Mouse (Mus musculus): Measurements from ENCODE around the gene Olfr1009. TPM values are rescaled to one million over a fixed set of nuclear protein-coding genes. Genes with fewer than 3 reads are reported as not detected.
"Not testable (repeated sequence)": the region's sequence is repeated elsewhere in the genome, so short reads cannot be mapped to it uniquely, and the experiment has no call there.

Gene Olfr1009
- polyA plus RNA-seq (2016; fragmentation: Nextera tagmentation; extraction: Ambion mirVana): not detected in 2 replicates

GRCm38 (mm10) chr2:85715119-85715518, at the start of gene Olfr1009:
Gene Olfr1009 (plus strand): TSS chr2:85715419.
- Histone ChIP-seq H3K27ac (no peak within 1 kb of the TSS), H3K4me3 (no peak within 1 kb of the TSS), H3K36me3 (no peaks in the 10 kb centered on the region), H3K4me1 (no peaks in the 10 kb centered on the region), H3K27me3 (ENCODE audit: low read depth, poor library complexity, severe bottlenecking) (no peaks in the 10 kb centered on the region), H3K9me3 (replicated peaks) (no peaks in the 10 kb centered on the region)
- DNase-seq (ENCODE audit: low spot score): no peak
- 95% methylated on average over 1 of the region's 1 CpGs for WGBS

- Histone ChIP-seq H3K9me3 (replicated peaks) (no peaks in the 10 kb centered on the region), H3K27me3 (ENCODE audit: low read depth, poor library complexity, severe bottlenecking) (no peaks in the 10 kb centered on the region), H3K4me3 (no peak within 1 kb of the TSS), H3K27ac (no peak within 1 kb of the TSS), H3K4me1 (no peaks in the 10 kb centered on the region), H3K36me3 (no peaks in the 10 kb centered on the region)
- DNase-seq (ENCODE audit: low spot score): no peak
Observed at GRCm38 (mm10) chr2:85678667-85679066, 36.6 kb upstream of the Olfr1009 start, which contains the start of gene Olfr1006. Gene Olfr1006 (minus strand): TSS chr2:85678767.

GRCm38 (mm10) chr2:85689131-85689530, 26.1 kb upstream of the Olfr1009 start, which contains the start of gene Olfr1008:
Gene Olfr1008 (plus strand): TSS chr2:85689431.
- Histone ChIP-seq H3K27ac (no peak within 1 kb of the TSS), H3K36me3 (no peaks in the 10 kb centered on the region), H3K9me3 (replicated peaks) (no peaks in the 10 kb centered on the region), H3K4me3 (no peak within 1 kb of the TSS), H3K27me3 (ENCODE audit: low read depth, poor library complexity, severe bottlenecking) (no peaks in the 10 kb centered on the region), H3K4me1 (no peaks in the 10 kb centered on the region)
- no peak for DNase-seq (ENCODE audit: low spot score)

- not testable (repeated sequence) for H3K36me3 ChIP-seq; H3K27me3 ChIP-seq (ENCODE audit: low read depth, poor library complexity, severe bottlenecking); H3K4me3 ChIP-seq; H3K27ac ChIP-seq; H3K9me3 ChIP-seq (replicated peaks); H3K4me1 ChIP-seq; DNase-seq (ENCODE audit: low spot score)
- WGBS: 51% methylated on average over 2 of the region's 2 CpGs
Observed at GRCm38 (mm10) chr2:85710680-85711079, 4.5 kb upstream of the Olfr1009 start.

GRCm38 (mm10) chr2:85711159-85711558, 4.1 kb upstream of the Olfr1009 start:
- Histone ChIP-seq H3K4me3 (no peak overlapping the region), H3K9me3 (replicated peaks) (no peaks in the 10 kb centered on the region), H3K4me1 (no peaks in the 10 kb centered on the region), H3K36me3 (no peaks in the 10 kb centered on the region), H3K27me3 (ENCODE audit: low read depth, poor library complexity, severe bottlenecking) (no peaks in the 10 kb centered on the region), H3K27ac (no peak overlapping the region)
- no peak for DNase-seq (ENCODE audit: low spot score)
- WGBS: 19% methylated on average over 1 of the region's 1 CpGs

GRCm38 (mm10) chr2:85725793-85726192, 10.6 kb downstream of the Olfr1009 start:
- 21% methylated on average over 3 of the region's 3 CpGs for WGBS
- Histone ChIP-seq H3K4me3 (no peak overlapping the region), H3K36me3 (no peaks in the 10 kb centered on the region), H3K9me3 (replicated peaks) (no peaks in the 10 kb centered on the region), H3K4me1 (no peaks in the 10 kb centered on the region), H3K27me3 (ENCODE audit: low read depth, poor library complexity, severe bottlenecking) (no peaks in the 10 kb centered on the region), H3K27ac (no peak overlapping the region)
- DNase-seq (ENCODE audit: low spot score): no peak

GRCm38 (mm10) chr2:85753822-85754221, 38.6 kb downstream of the Olfr1009 start:
- Histone ChIP-seq H3K9me3 (replicated peaks) (no peaks in the 10 kb centered on the region), H3K36me3 (no peaks in the 10 kb centered on the region), H3K4me3 (no peak overlapping the region), H3K27ac (no peak overlapping the region), H3K4me1 (no peaks in the 10 kb centered on the region), H3K27me3 (ENCODE audit: low read depth, poor library complexity, severe bottlenecking) (no peaks in the 10 kb centered on the region)
- DNase-seq (ENCODE audit: low spot score): no peak
- 89% methylated on average over 4 of the region's 4 CpGs for WGBS

- no peak within 1 kb of the TSS for H3K4me3 ChIP-seq
- no peak within 1 kb of the TSS for H3K27ac ChIP-seq
- 79% methylated on average over 1 of the region's 1 CpGs for WGBS
Observed at GRCm38 (mm10) chr2:85762666-85763065, 47.4 kb downstream of the Olfr1009 start, which contains the start of gene Olfr1012. Gene Olfr1012 (minus strand): TSS chr2:85762766.

GRCm38 (mm10) chr2:85766798-85767197, 51.6 kb downstream of the Olfr1009 start, which contains the start of gene Olfr1013:
Gene Olfr1013 (plus strand): TSS chr2:85767098.
- Histone ChIP-seq H3K27ac (no peak within 1 kb of the TSS), H3K4me1 (no peaks in the 10 kb centered on the region), H3K4me3 (no peak within 1 kb of the TSS), H3K36me3 (no peaks in the 10 kb centered on the region), H3K9me3 (replicated peaks) (no peaks in the 10 kb centered on the region), H3K27me3 (ENCODE audit: low read depth, poor library complexity, severe bottlenecking) (no peaks in the 10 kb centered on the region)
- DNase-seq (ENCODE audit: low spot score): no peak

More at GRCm38 (mm10) chr2:85762666-85763065, 47.4 kb downstream of the Olfr1009 start, which contains the start of gene Olfr1012:
- no peaks in the 10 kb centered on the region for H3K4me1 ChIP-seq
- H3K27me3 ChIP-seq (ENCODE audit: low read depth, poor library complexity, severe bottlenecking): no peaks in the 10 kb centered on the region
- no peak for DNase-seq (ENCODE audit: low spot score)
- H3K9me3 ChIP-seq (replicated peaks): no peaks in the 10 kb centered on the region
- no peaks in the 10 kb centered on the region for H3K36me3 ChIP-seq

- H3K27me3 ChIP-seq (ENCODE audit: low read depth, poor library complexity, severe bottlenecking): no peaks in the 10 kb centered on the region
- H3K27ac ChIP-seq: no peak within 1 kb of the TSS
- H3K9me3 ChIP-seq (replicated peaks): no peaks in the 10 kb centered on the region
- no peaks in the 10 kb centered on the region for H3K36me3 ChIP-seq
- H3K4me3 ChIP-seq: no peak within 1 kb of the TSS
- H3K4me1 ChIP-seq: no peaks in the 10 kb centered on the region
- DNase-seq (ENCODE audit: low spot score): no peak
Observed at GRCm38 (mm10) chr2:85772413-85772812, 57.2 kb downstream of the Olfr1009 start, which contains the start of gene Olfr1014. Gene Olfr1014 (plus strand): TSS chr2:85772713.

Other genes starting within 250 kb of the Olfr1009 start
- gene 4833423E24Rik, start 196.4 kb upstream of the Olfr1009 start, polyA plus RNA-seq (2016; fragmentation: Nextera tagmentation; extraction: Ambion mirVana): not detected in 2 replicates
- not detected in 2 replicates for gene Olfr996, start 136.2 kb upstream of the Olfr1009 start, polyA plus RNA-seq (2016; fragmentation: Nextera tagmentation; extraction: Ambion mirVana)
- gene Olfr998, start 126.5 kb upstream of the Olfr1009 start, polyA plus RNA-seq (2016; fragmentation: Nextera tagmentation; extraction: Ambion mirVana): not detected in 2 replicates
- gene Olfr1000, start 103.5 kb upstream of the Olfr1009 start, polyA plus RNA-seq (2016; fragmentation: Nextera tagmentation; extraction: Ambion mirVana): not detected in 2 replicates
- not detected in 2 replicates for gene Olfr1002, start 64.7 kb upstream of the Olfr1009 start, polyA plus RNA-seq (2016; fragmentation: Nextera tagmentation; extraction: Ambion mirVana)
- not detected in 2 replicates for gene Olfr154, start 51.0 kb upstream of the Olfr1009 start, polyA plus RNA-seq (2016; fragmentation: Nextera tagmentation; extraction: Ambion mirVana)
- not detected in 2 replicates for gene Olfr1006, start 36.7 kb upstream of the Olfr1009 start, polyA plus RNA-seq (2016; fragmentation: Nextera tagmentation; extraction: Ambion mirVana)
- gene Olfr1008, start 26.0 kb upstream of the Olfr1009 start, polyA plus RNA-seq (2016; fragmentation: Nextera tagmentation; extraction: Ambion mirVana): not detected in 2 replicates
- not detected in 2 replicates for gene Olfr1012, start 47.3 kb downstream of the Olfr1009 start, polyA plus RNA-seq (2016; fragmentation: Nextera tagmentation; extraction: Ambion mirVana)
- not detected in 2 replicates for gene Olfr1013, start 51.7 kb downstream of the Olfr1009 start, polyA plus RNA-seq (2016; fragmentation: Nextera tagmentation; extraction: Ambion mirVana)
- not detected in 2 replicates for gene Olfr1014, start 57.3 kb downstream of the Olfr1009 start, polyA plus RNA-seq (2016; fragmentation: Nextera tagmentation; extraction: Ambion mirVana)
- not detected in 2 replicates for gene Olfr1015, start 66.6 kb downstream of the Olfr1009 start, polyA plus RNA-seq (2016; fragmentation: Nextera tagmentation; extraction: Ambion mirVana)
- not detected in 2 replicates for gene Olfr1016, start 87.1 kb downstream of the Olfr1009 start, polyA plus RNA-seq (2016; fragmentation: Nextera tagmentation; extraction: Ambion mirVana)
- not detected in 2 replicates for gene Olfr1018, start 103.1 kb downstream of the Olfr1009 start, polyA plus RNA-seq (2016; fragmentation: Nextera tagmentation; extraction: Ambion mirVana)
- gene Olfr1019, start 130.1 kb downstream of the Olfr1009 start, polyA plus RNA-seq (2016; fragmentation: Nextera tagmentation; extraction: Ambion mirVana): not detected in 2 replicates
- not detected in 2 replicates for gene Olfr1020, start 131.6 kb downstream of the Olfr1009 start, polyA plus RNA-seq (2016; fragmentation: Nextera tagmentation; extraction: Ambion mirVana)
- not detected in 2 replicates for gene Olfr1022, start 153.2 kb downstream of the Olfr1009 start, polyA plus RNA-seq (2016; fragmentation: Nextera tagmentation; extraction: Ambion mirVana)
- not detected in 2 replicates for gene Olfr1023, start 170.2 kb downstream of the Olfr1009 start, polyA plus RNA-seq (2016; fragmentation: Nextera tagmentation; extraction: Ambion mirVana)
- not detected in 2 replicates for gene Olfr1024, start 189.6 kb downstream of the Olfr1009 start, polyA plus RNA-seq (2016; fragmentation: Nextera tagmentation; extraction: Ambion mirVana)
- not detected in 2 replicates for gene Olfr1025-ps1, start 199.8 kb downstream of the Olfr1009 start, polyA plus RNA-seq (2016; fragmentation: Nextera tagmentation; extraction: Ambion mirVana)
- not detected in 2 replicates for gene Olfr1026, start 206.1 kb downstream of the Olfr1009 start, polyA plus RNA-seq (2016; fragmentation: Nextera tagmentation; extraction: Ambion mirVana)
- not detected in 2 replicates for gene Olfr1028, start 235.0 kb downstream of the Olfr1009 start, polyA plus RNA-seq (2016; fragmentation: Nextera tagmentation; extraction: Ambion mirVana)

Data from limb, embryonic 10.5 days (tissue).